Mouse (Mus musculus) C2C12 (cell line): ENCODE measurements at regions not wholly inside any gene's neighbourhood (a gene's known extent, or its start where the extent isn't known, plus 50 kb on each side); places are given as distances from the start of the nearest gene placed in this dataset.

Experiments used
- H3K27me3 ChIP-seq: one replicate; pipeline ENCODE4 v1.6.1; 2011; ENCODE audit not compliant: control insufficient read depth, insufficient read depth, insufficient read length
- H3K36me3 ChIP-seq: one replicate; pipeline ENCODE4 v1.6.1; 2011; ENCODE audit not compliant: control insufficient read depth, insufficient read depth
- H3K4me3 ChIP-seq: one replicate; pipeline ENCODE4 v1.5.1; 2011; ENCODE audit warnings: mild to moderate bottlenecking, control low read depth; ENCODE audit not compliant: poor library complexity, insufficient read depth, severe bottlenecking
- H3K79me2 ChIP-seq: one replicate; pipeline ENCODE4 v1.6.1; 2011; ENCODE audit not compliant: control insufficient read depth, insufficient read depth
- H3K79me3 ChIP-seq: one replicate; pipeline ENCODE4 v1.6.1; 2011; ENCODE audit warnings: low read depth, control low read depth
- H3ac ChIP-seq: one replicate; pipeline ENCODE3; 2011; ENCODE audit warnings: low read depth; ENCODE audit not compliant: control insufficient read depth, insufficient read length
- CEBPB ChIP-seq: IDR thresholded peaks from one replicate; pipeline ENCODE4 v1.6.1; 2011; ENCODE audit warnings: low read depth, mild to moderate bottlenecking, control low read depth, moderate library complexity
- CTCF ChIP-seq: IDR thresholded peaks from one replicate; pipeline ENCODE4 v1.5.1; 2011; ENCODE audit not compliant: control insufficient read depth, insufficient read depth, insufficient read length
- FOSL1 ChIP-seq: IDR thresholded peaks from one replicate; pipeline ENCODE4 v1.8.0; 2011; ENCODE audit warnings: mild to moderate bottlenecking, low read length; ENCODE audit not compliant: poor library complexity, insufficient read depth, severe bottlenecking
- MAX ChIP-seq: IDR thresholded peaks from one replicate; pipeline ENCODE4 v1.6.1; 2011; ENCODE audit warnings: mild to moderate bottlenecking, control low read depth
- MYOD1 ChIP-seq: IDR thresholded peaks from one replicate; pipeline ENCODE4 v1.6.1; 2011; ENCODE audit warnings: low read depth; ENCODE audit not compliant: control insufficient read depth, insufficient read length
- MYOG ChIP-seq: IDR thresholded peaks from one replicate; pipeline ENCODE4 v1.6.1; 2011; ENCODE audit not compliant: control insufficient read depth, insufficient read length; ENCODE audit errors: extremely low read depth
- USF1 ChIP-seq: IDR thresholded peaks from one replicate; pipeline ENCODE4 v1.6.1; 2011; ENCODE audit warnings: low read depth, mild to moderate bottlenecking, control low read depth, moderate library complexity

DNA sequence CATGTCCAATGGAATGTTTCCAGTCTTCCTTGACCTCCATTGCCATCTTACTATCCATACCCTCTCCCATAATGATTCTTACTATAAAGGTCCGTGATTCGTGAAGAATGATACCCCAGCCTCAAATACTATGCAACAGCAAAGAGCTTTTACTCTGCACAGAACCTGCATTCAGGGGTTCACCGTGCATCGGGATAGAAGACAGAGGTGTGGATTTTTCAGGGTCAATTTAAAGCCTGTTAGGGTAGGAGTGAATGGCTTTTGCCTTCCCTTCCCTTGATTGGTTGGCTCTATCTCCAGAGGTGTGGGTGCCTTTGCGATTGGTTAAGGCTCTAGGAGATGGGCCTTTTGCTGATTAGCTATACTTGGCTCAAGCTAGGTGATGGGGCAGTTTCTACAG is 227.9 kb upstream of the Zbtb20 start:
- H3K4me3 ChIP-seq = no peak overlapping the region
- H3K79me2 ChIP-seq = no peaks in the 10 kb centered on the region
- TF ChIP-seq CTCF (no peak), FOSL1 (no peak), MYOG (no peak), USF1 (no peak), MYOD1 (no peak), CEBPB (no peak)
- no peak overlapping the region for H3ac ChIP-seq
- no peaks in the 10 kb centered on the region for H3K36me3 ChIP-seq
- no peaks in the 10 kb centered on the region for H3K27me3 ChIP-seq
- H3K79me3 ChIP-seq = no peaks in the 10 kb centered on the region

DNA sequence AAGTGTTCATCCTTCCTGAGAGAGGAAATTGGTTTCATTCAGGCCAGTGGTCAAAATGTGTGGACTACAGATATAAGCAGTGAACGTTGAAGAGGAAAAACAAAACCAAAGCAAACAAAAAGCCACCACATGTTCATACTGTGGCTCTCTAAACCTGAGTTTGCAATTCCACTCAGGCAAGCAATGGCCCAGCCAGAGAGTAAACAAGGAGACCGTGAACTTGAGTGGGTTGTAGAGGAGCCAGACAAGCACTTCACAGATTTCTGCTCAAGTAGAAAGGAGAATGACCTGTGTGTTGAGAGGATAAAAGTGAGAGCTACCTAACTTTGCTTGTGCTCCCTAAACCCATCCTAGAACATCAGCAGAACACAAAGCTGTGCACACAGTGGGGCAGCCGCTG is 239.9 kb upstream of the Zbtb20 start:
- no peaks in the 10 kb centered on the region for H3K79me2 ChIP-seq
- H3K4me3 ChIP-seq = no peak overlapping the region
- no peak for TF ChIP-seq CEBPB
- no peak for TF ChIP-seq MYOD1
- TF ChIP-seq MYOG = no peak
- no peak for TF ChIP-seq FOSL1
- no peak for TF ChIP-seq MAX
- TF ChIP-seq USF1 = no peak
- H3K36me3 ChIP-seq = no peaks in the 10 kb centered on the region
- no peaks in the 10 kb centered on the region for H3K27me3 ChIP-seq
- H3ac ChIP-seq = no peak overlapping the region
- no peaks in the 10 kb centered on the region for H3K79me3 ChIP-seq

DNA sequence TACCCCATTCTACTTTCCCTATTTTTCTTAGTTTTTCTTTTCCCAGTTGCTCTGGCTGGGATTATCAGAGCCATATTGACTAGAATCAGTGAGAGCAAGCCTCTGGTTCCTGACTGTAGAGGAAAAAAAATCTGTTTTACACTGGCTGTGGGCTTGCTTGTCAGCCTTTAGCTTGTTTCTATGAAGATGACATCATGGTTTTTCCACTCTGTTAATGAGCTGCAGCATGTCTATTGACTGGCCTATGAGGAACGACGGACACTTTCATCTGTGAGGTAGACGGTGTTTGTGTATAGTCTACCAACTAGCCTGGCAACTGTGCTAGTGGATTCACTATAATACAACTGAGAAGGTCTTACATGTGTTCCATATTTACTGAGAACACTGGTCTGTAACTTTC is 248.0 kb upstream of the Zbtb20 start:
- Histone ChIP-seq H3ac (no peak overlapping the region), H3K79me3 (no peaks in the 10 kb centered on the region), H3K4me3 (no peak overlapping the region), H3K36me3 (no peaks in the 10 kb centered on the region), H3K79me2 (no peaks in the 10 kb centered on the region), H3K27me3 (no peaks in the 10 kb centered on the region)
- no peak for TF ChIP-seq MYOG
- TF ChIP-seq FOSL1 = no peak
- no peak for TF ChIP-seq MYOD1
- no peak for TF ChIP-seq CEBPB
- no peak for TF ChIP-seq CTCF
- no peak for TF ChIP-seq USF1
- no peak for TF ChIP-seq MAX

DNA sequence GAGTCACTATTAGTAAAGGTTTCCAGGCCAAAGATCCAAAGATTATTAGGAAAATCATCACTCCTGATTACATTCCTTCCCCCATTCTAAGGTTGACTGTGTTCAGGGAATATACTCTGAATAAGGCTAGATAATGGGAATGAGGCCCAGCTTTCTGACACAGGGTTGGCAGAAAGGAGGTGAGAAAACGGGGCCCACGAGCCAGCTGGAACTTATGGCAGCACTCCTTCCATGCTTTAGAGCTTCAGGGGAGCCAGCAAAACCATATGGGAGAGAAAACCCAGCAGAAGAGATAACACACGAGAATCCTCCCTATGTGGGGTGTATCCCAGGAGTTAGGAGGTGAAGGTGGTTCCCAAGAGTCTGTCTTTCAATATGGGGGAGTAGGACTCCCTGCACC is 259.8 kb upstream of the Zbtb20 start:
- H3K27me3 ChIP-seq = no peaks in the 10 kb centered on the region
- no peak for TF ChIP-seq MAX
- no peak for TF ChIP-seq CTCF
- TF ChIP-seq MYOD1 = no peak
- TF ChIP-seq USF1 = no peak
- no peak for TF ChIP-seq MYOG
- no peak for TF ChIP-seq CEBPB
- no peak for TF ChIP-seq FOSL1
- H3K4me3 ChIP-seq = no peak overlapping the region
- H3K79me2 ChIP-seq = no peaks in the 10 kb centered on the region
- no peak overlapping the region for H3ac ChIP-seq
- no peaks in the 10 kb centered on the region for H3K79me3 ChIP-seq
- H3K36me3 ChIP-seq = no peaks in the 10 kb centered on the region

- Histone ChIP-seq H3K27me3 (no peaks in the 10 kb centered on the region), H3K4me3 (no peak overlapping the region), H3K79me2 (no peaks in the 10 kb centered on the region), H3ac (no peak overlapping the region), H3K79me3 (no peaks in the 10 kb centered on the region), H3K36me3 (no peaks in the 10 kb centered on the region)
- TF ChIP-seq MYOG = no peak
- no peak for TF ChIP-seq FOSL1
Observed at GRCm38 (mm10) chr16:42612011-42612410, 263.7 kb upstream of the Zbtb20 start.

GRCm38 (mm10) chr16:42608336-42608735 is 267.3 kb upstream of the Zbtb20 start:
- Histone ChIP-seq H3K36me3 (no peaks in the 10 kb centered on the region), H3K79me2 (no peaks in the 10 kb centered on the region), H3K4me3 (no peak overlapping the region), H3K27me3 (no peaks in the 10 kb centered on the region), H3K79me3 (no peaks in the 10 kb centered on the region), H3ac (no peak overlapping the region)
- no peak for TF ChIP-seq CTCF
- TF ChIP-seq USF1 = no peak
- no peak for TF ChIP-seq CEBPB
- no peak for TF ChIP-seq MYOG
- no peak for TF ChIP-seq MAX
- TF ChIP-seq MYOD1 = no peak
- TF ChIP-seq FOSL1 = no peak
